Comparison of ENCODE assay signal across 8 mouse cellular contexts in genomic region chr4:89524260-89525200, GRCm38 (mm10).
DNase-seq lines count a peak whose midpoint lies in the region; ATAC-seq and TF ChIP-seq lines count a peak whose summit lies in the region.

No protein-coding gene starts in this region.

- H3K9ac ChIP-seq in embryonic facial prominence, embryonic 13.5 days = peak overlapping the region; percentile 68
- peak overlapping the region; percentile 11; the same call in 1 of the 2 replicates for H3K9ac ChIP-seq in limb, embryonic 15.5 days
- peak overlapping the region; percentile 56; the same call in 1 of the 2 replicates for H3K9ac ChIP-seq in midbrain, embryonic 16.5 days (ENCODE audit: low read depth, low read length)

- no peaks in the 10 kb centered on the region for H3K9me3 ChIP-seq in embryonic facial prominence, embryonic 13.5 days
- no peaks in the 10 kb centered on the region for H3K9me3 ChIP-seq in limb, embryonic 15.5 days
- H3K9me3 ChIP-seq in midbrain, embryonic 16.5 days (replicated peaks; ENCODE audit: control insufficient read depth, low read length, poor library complexity, severe bottlenecking) = no peaks in the 10 kb centered on the region

- 0 out of 2 replicates have a peak, but pooled peaks have one; percentile 20 for ATAC-seq in embryonic facial prominence, embryonic 13.5 days (ENCODE audit: insufficient number of reproducible peaks, insufficient read depth, low FRiP score, low TSS enrichment, low read depth)
- no peak for ATAC-seq in limb, embryonic 15.5 days (ENCODE audit: insufficient number of reproducible peaks, low FRiP score, low TSS enrichment, low read depth)
- ATAC-seq in midbrain, embryonic 16.5 days = peak; percentile 84

- WGBS in bone marrow, adult 2 months = 2% methylated on average over 40 of the region's 40 CpGs
- WGBS in embryonic facial prominence, embryonic 13.5 days = 2% methylated on average over 40 of the region's 40 CpGs
- 3% methylated on average over 40 of the region's 40 CpGs for WGBS in kidney, adult 2 months
- WGBS in limb, embryonic 15.5 days = 2% methylated on average over 40 of the region's 40 CpGs
- WGBS in midbrain, embryonic 16.5 days = 1% methylated on average over 40 of the region's 40 CpGs

- no peaks in the 10 kb centered on the region for H3K4me1 ChIP-seq in bone marrow, adult 2 months (ENCODE audit: control insufficient read depth, insufficient read depth, low read length)
- peaks cover 5% of the 10 kb centered on the region; the same call in 1 of the 2 replicates for H3K4me1 ChIP-seq in embryonic facial prominence, embryonic 13.5 days
- H3K4me1 ChIP-seq in kidney, adult 2 months (ENCODE audit: control insufficient read depth, insufficient read depth, low read length) = no peaks in the 10 kb centered on the region
- H3K4me1 ChIP-seq in limb, embryonic 15.5 days = 0 out of 2 replicates have a peak, but pooled peaks cover 5% of the 10 kb centered on the region
- H3K4me1 ChIP-seq in midbrain, embryonic 16.5 days (ENCODE audit: control insufficient read depth, insufficient read depth, low read length) = peaks cover 4% of the 10 kb centered on the region; the same call in 1 of the 2 replicates

- peak overlapping the region; percentile 79 for H3K4me2 ChIP-seq in embryonic facial prominence, embryonic 13.5 days
- peak overlapping the region; percentile 62 for H3K4me2 ChIP-seq in limb, embryonic 15.5 days
- H3K4me2 ChIP-seq in midbrain, embryonic 16.5 days (ENCODE audit: low read length) = peak overlapping the region; percentile 97

- H3K27me3 ChIP-seq in embryonic facial prominence, embryonic 13.5 days = peaks cover 50% of the 10 kb centered on the region
- H3K27me3 ChIP-seq in kidney, adult 2 months (replicated peaks; ENCODE audit: control insufficient read depth, insufficient read depth, low read length) = no peaks in the 10 kb centered on the region
- peaks cover 38% of the 10 kb centered on the region for H3K27me3 ChIP-seq in limb, embryonic 15.5 days
- H3K27me3 ChIP-seq in midbrain, embryonic 16.5 days (ENCODE audit: control insufficient read depth, insufficient read depth, low read depth, low read length) = peaks cover 24% of the 10 kb centered on the region

- no peak overlapping the region for H3K27ac ChIP-seq in bone marrow, adult 2 months (ENCODE audit: control insufficient read depth, insufficient read depth, low read depth, low read length, poor library complexity)
- H3K27ac ChIP-seq in embryonic facial prominence, embryonic 13.5 days = no peak overlapping the region
- no peak overlapping the region for H3K27ac ChIP-seq in kidney, adult 2 months (ENCODE audit: insufficient read depth, low read depth, low read length)
- H3K27ac ChIP-seq in limb, embryonic 15.5 days = no peak overlapping the region
- H3K27ac ChIP-seq in midbrain, embryonic 16.5 days (ENCODE audit: low read length) = no peak overlapping the region

- TF ChIP-seq POLR2A in bone marrow, adult 2 months (IDR thresholded peaks at IDR 0.05; ENCODE audit: borderline replicate concordance, control insufficient read depth, low read depth, low read length) = no peak
- no peak for TF ChIP-seq POLR2A in kidney, adult 2 months (IDR thresholded peaks at IDR 0.05; ENCODE audit: low read depth, low read length)

- H3K4me3 ChIP-seq in bone marrow, adult 2 months (replicated peaks; ENCODE audit: control insufficient read depth, low read depth, low read length) = peak overlapping the region; percentile 19
- H3K4me3 ChIP-seq in embryonic facial prominence, embryonic 13.5 days = peak overlapping the region; percentile 50
- peak overlapping the region; percentile 37 for H3K4me3 ChIP-seq in kidney, adult 2 months (ENCODE audit: insufficient read depth, low read depth, low read length)
- H3K4me3 ChIP-seq in limb, embryonic 15.5 days = peak overlapping the region; percentile 45
- peak overlapping the region; percentile 57 for H3K4me3 ChIP-seq in midbrain, embryonic 16.5 days (ENCODE audit: low read depth, low read length)

- TF ChIP-seq CTCF in bone marrow, adult 2 months (IDR thresholded peaks at IDR 0.05; ENCODE audit: control insufficient read depth, insufficient read depth, low read length) = peak; percentile 65
- TF ChIP-seq CTCF in kidney, adult 2 months (conservative IDR thresholded peaks at IDR 0.05; ENCODE audit: insufficient read depth, insufficient read length, low read depth, low read length) = peak; percentile 75

- peak; percentile 92 for DNase-seq in A20 (ENCODE audit: low read depth, low spot score)
- peak; percentile 59 for DNase-seq in heart, adult 8-10 months (ENCODE audit: low spot score)
- DNase-seq in kidney, adult 2 months = peak; percentile 65
- DNase-seq in spleen, postnatal 36 days (ENCODE audit: low spot score in 2 of 2) = peak; percentile 17 to 30

- no peaks in the 10 kb centered on the region for H3K36me3 ChIP-seq in embryonic facial prominence, embryonic 13.5 days
- no peaks in the 10 kb centered on the region for H3K36me3 ChIP-seq in kidney, adult 2 months (ENCODE audit: control insufficient read depth, insufficient read depth, low read length)
- H3K36me3 ChIP-seq in limb, embryonic 15.5 days = no peaks in the 10 kb centered on the region
- no peaks in the 10 kb centered on the region for H3K36me3 ChIP-seq in midbrain, embryonic 16.5 days (ENCODE audit: control insufficient read depth, insufficient read depth, low read length)

Comparison
In these comparisons a context has a peak if more than half of its experiments do, and no peak if none do; other contexts are left out.
1. DNase-seq: peak in every context shown above with its lines; median percentile 92 in A20; 65 in kidney, adult 2 months; 59 in heart, adult 8-10 months; 24 in spleen, postnatal 36 days.
2. H3K9ac ChIP-seq: peak in every context shown above with its lines; median percentile 68 in embryonic facial prominence, embryonic 13.5 days; 56 in midbrain, embryonic 16.5 days; 11 in limb, embryonic 15.5 days.